Mouse (Mus musculus) midbrain, embryonic 16.5 days (tissue): Measurements from ENCODE around the gene Ninl. TPM values are rescaled to one million over a fixed set of nuclear protein-coding genes. Genes with fewer than 3 reads are reported as not detected.
"Not testable (repeated sequence)": the region's sequence is repeated elsewhere in the genome, so short reads cannot be mapped to it uniquely, and the experiment has no call there.

Source experiments
- ATAC-seq: fragments of 200-750 bp; cut with Nextera tagmentation; 2 replicates; pipeline ENCODE4 v1.8.0; 2017; ENCODE audit warnings: moderate TSS enrichment
- H3K27ac ChIP-seq: fragments of 300-500 bp; sonication (generic); 2 replicates; pipeline ENCODE4 v1.5.1; 2014; ENCODE audit warnings: mild to moderate bottlenecking, low read length, mixed read lengths
- H3K27me3 ChIP-seq: fragments of 300-500 bp; sonication (generic); 2 replicates; pipeline ENCODE4 v1.6.1; 2014; ENCODE audit warnings: low read depth, low read length, mixed read lengths; ENCODE audit not compliant: control insufficient read depth, insufficient read depth
- H3K36me3 ChIP-seq: fragments of 300-500 bp; sonication (generic); 2 replicates; pipeline ENCODE4 v1.6.1; 2014; ENCODE audit warnings: mild to moderate bottlenecking, low read length, moderate library complexity, mixed read lengths; ENCODE audit not compliant: control insufficient read depth, insufficient read depth
- H3K4me1 ChIP-seq: fragments of 300-500 bp; sonication (generic); 2 replicates; pipeline ENCODE4 v1.6.1; 2014; ENCODE audit warnings: mild to moderate bottlenecking, low read length, mixed read lengths; ENCODE audit not compliant: control insufficient read depth, insufficient read depth
- H3K4me2 ChIP-seq: fragments of 300-500 bp; sonication (generic); 2 replicates; pipeline ENCODE4 v1.6.1; 2014; ENCODE audit warnings: mild to moderate bottlenecking, low read length, mixed read lengths
- H3K4me3 ChIP-seq: fragments of 300-500 bp; sonication (generic); 2 replicates; pipeline ENCODE4 v1.5.1; 2014; ENCODE audit warnings: low read depth, mild to moderate bottlenecking, low read length, moderate library complexity, mixed read lengths
- H3K9ac ChIP-seq: fragments of 300-500 bp; sonication (generic); 2 replicates; pipeline ENCODE4 v1.6.1; 2014; ENCODE audit warnings: low read depth, low read length, mixed read lengths
- H3K9me3 ChIP-seq: fragments of 300-500 bp; sonication (generic); replicated peaks from 2 replicates; pipeline ENCODE4 v1.6.1; 2014; ENCODE audit warnings: mild to moderate bottlenecking, low read length, mixed read lengths; ENCODE audit not compliant: control insufficient read depth, poor library complexity, severe bottlenecking
- WGBS: fragments of 180-500 bp; shearing (Covaris S2); extraction: QIAGEN DNeasy Blood & Tissue Kit; methylation state at CpG from one replicate; pipeline ENCODE4 v1.1.7; 2014; 5-methylcytosine and 5-hydroxymethylcytosine counted together
- polyA plus RNA-seq: library from polyadenylated mRNA; unstranded; fragments of >200 nt; fragmentation: Nextera tagmentation; extraction: Ambion mirVana; gene quantifications from 2 replicates; pipeline ENCODE4 v1.2.1, GENCODE M21; 2015

Ninl gene
- polyA plus RNA-seq, 1 experiment from 2014 or later, result 3.8 TPM

DNA sequence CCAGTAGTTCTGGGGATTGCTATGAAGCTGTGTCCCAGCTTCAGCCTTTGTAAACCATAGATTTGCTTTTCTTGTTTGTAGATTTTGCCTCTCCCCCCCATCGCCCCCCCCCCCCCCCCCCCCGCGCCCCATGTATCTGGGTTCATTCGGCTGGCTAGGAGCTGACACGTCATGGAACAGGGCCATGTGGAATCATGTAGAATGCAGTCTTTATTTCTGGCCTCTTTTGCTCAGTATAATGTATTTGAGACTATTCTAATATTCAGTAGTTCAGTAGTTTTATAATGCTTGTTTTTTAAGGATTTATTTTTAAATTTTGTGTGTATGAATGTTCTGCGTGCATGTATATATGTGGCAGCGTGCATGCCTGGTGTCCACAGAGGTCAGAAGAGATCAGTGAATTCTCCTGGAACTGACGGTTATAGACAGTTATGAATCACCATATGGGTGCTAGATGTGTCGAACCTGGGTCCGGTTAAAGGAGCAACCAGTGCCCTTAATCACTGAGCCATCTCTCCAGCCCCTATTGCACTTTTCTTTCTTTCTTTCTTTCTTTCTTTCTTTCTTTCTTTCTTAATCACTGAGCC, 128.8 kb downstream of the Ninl start:
- Histone ChIP-seq H3K27ac (no peak overlapping the region), H3K9ac (0 out of 2 replicates have a peak overlapping the region, but pooled peaks have one; percentile 12), H3K36me3 (no peaks in the 10 kb centered on the region), H3K4me2 (peak overlapping the region; percentile 52), H3K4me3 (peak overlapping the region; percentile 62), H3K27me3 (no peaks in the 10 kb centered on the region), H3K4me1 (peaks cover 6% of the 10 kb centered on the region), H3K9me3 (no peaks in the 10 kb centered on the region)
- 50% methylated on average over 7 of the region's 10 CpGs for WGBS
- no peak for ATAC-seq

GRCm38 (mm10) chr2:150909429-150910039, 129.6 kb downstream of the Ninl start:
- Histone ChIP-seq H3K9ac (peak overlapping the region; percentile 51), H3K36me3 (no peaks in the 10 kb centered on the region), H3K27me3 (no peaks in the 10 kb centered on the region), H3K4me3 (peak overlapping the region; percentile 62), H3K4me2 (peak overlapping the region; percentile 52), H3K4me1 (peaks cover 10% of the 10 kb centered on the region), H3K27ac (peak overlapping the region; percentile 60; the same call in 1 of the 2 replicates), H3K9me3 (no peaks in the 10 kb centered on the region)
- WGBS, result under 1% methylated on average over 35 of the region's 35 CpGs
- ATAC-seq, result peak; percentile 90

- H3K36me3 ChIP-seq, H3K27me3 ChIP-seq, H3K27ac ChIP-seq, H3K9ac ChIP-seq, H3K9me3 ChIP-seq, ATAC-seq, H3K4me1 ChIP-seq: not testable (repeated sequence)
- peak overlapping the region; percentile 62 for H3K4me3 ChIP-seq
- 46% methylated on average over 6 of the region's 6 CpGs for WGBS
- H3K4me2 ChIP-seq, result peak overlapping the region; percentile 52
Observed at GRCm38 (mm10) chr2:150908881-150909280, 130.3 kb downstream of the Ninl start.

DNA sequence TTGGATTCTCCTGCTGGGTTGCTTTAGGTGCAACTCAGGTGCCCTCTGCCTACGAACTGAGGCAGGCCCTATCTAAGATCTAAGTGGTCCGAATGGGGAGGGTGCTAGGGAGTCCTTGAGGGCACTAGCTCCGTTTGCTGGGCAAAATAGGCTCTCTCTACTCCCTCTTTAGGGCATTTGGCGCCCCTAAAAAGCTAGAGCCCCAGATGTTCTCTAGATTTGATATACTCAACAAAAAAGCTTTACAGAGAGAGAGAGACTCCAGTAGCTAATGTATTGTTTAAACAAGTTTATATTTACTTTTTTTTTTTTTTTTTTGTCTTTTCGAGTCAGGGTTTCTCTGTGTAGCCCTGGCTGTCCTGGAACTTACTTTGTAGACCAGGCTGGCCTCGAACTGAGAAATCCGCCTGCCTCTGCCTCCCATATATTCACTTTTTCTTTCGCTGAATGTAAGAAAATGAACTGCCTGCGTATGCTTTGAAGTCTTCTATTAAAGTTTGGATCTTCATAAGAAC, 134.2 kb downstream of the Ninl start, which contains the start of gene Gins1:
TSS of gene Gins1 (plus strand) at position 465 of the 515 bp plus-strand sequence.
- H3K9me3 ChIP-seq, result no peaks in the 10 kb centered on the region
- peak within 1 kb of the TSS; percentile 96 for H3K9ac ChIP-seq
- ATAC-seq, result no peak; the same call in 1 of the 2 replicates
- no peaks in the 10 kb centered on the region for H3K27me3 ChIP-seq
- peak within 1 kb of the TSS; percentile 92 for H3K4me2 ChIP-seq
- peaks cover 25% of the 10 kb centered on the region for H3K4me1 ChIP-seq
- peak within 1 kb of the TSS; percentile 96 for H3K4me3 ChIP-seq
- WGBS, result 44% methylated on average over 9 of the region's 9 CpGs
- peak within 1 kb of the TSS; percentile 92 for H3K27ac ChIP-seq
- H3K36me3 ChIP-seq, result 0 out of 2 replicates have a peak, but pooled peaks cover 2% of the 10 kb centered on the region

DNA sequence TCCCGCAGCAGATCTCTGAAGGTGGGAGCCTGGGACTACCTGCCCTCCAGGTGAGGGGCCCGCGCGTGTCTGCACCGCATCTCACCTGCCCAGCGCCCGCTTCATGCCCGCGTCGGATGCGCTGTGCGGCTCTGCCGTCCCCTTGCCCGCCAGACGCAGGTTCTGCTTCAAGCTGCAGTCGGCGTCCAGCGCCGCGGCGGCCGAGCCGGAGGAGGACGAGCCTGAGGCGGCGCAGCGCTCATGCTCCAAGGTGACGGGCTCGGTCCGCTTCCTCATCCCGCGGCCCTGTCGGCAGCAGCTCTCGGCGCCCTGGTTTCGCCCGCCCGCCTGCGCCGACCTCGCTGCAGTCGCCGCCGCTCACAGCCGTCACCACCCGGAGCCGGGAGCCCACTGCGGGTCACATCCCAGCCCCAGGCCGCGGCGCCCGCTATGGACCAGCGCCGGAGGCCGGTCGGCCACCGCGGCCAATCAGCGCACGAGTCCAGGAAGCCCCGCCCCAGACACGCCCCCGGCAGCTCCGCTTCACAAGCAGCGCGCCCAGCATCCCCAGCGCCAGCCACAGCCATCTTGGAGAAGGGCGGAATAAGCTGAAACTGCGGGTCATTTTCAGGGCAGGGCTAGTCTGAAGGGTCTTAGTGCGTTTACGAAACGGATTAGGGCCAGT, 134.8 kb downstream of the Ninl start, which contains the start of gene Abhd12:
TSS of gene Abhd12 (minus strand) at position 470 of the 664 bp plus-strand sequence.
- H3K9ac ChIP-seq, result peak within 1 kb of the TSS; percentile 96
- no peaks in the 10 kb centered on the region for H3K9me3 ChIP-seq
- 0 out of 2 replicates have a peak, but pooled peaks cover 2% of the 10 kb centered on the region for H3K36me3 ChIP-seq
- no peaks in the 10 kb centered on the region for H3K27me3 ChIP-seq
- H3K4me2 ChIP-seq, result peak within 1 kb of the TSS; percentile 92
- H3K27ac ChIP-seq, result peak within 1 kb of the TSS; percentile 92
- peaks cover 23% of the 10 kb centered on the region for H3K4me1 ChIP-seq
- under 1% methylated on average over 72 of the region's 72 CpGs for WGBS
- peak within 1 kb of the TSS; percentile 96 for H3K4me3 ChIP-seq
- peak; percentile 99 for ATAC-seq

DNA sequence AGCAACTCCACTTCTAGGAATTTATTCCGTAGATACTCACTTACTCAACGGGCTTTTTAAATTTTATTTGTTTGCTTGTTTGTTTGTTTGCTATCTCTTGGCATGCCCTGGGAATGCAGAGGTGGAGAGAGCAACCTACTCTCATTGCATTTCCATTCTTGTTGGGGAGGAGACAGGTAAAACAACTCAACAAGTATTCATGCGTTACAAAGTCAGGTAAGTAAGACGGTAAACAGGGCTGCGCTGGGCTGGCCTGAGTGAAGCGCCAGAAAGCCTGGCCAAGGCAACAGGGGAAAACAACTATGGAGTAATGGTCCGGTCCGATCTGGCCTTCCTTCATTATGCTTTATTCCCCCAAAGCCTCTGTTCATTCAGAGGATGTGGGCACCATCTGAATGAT, 136.8 kb downstream of the Ninl start:
- 0 out of 2 replicates have a peak, but pooled peaks cover 2% of the 10 kb centered on the region for H3K36me3 ChIP-seq
- H3K9me3 ChIP-seq, result no peaks in the 10 kb centered on the region
- no peak for ATAC-seq
- peak overlapping the region; percentile 13; the same call in 1 of the 2 replicates for H3K4me2 ChIP-seq
- peaks cover 23% of the 10 kb centered on the region for H3K4me1 ChIP-seq
- H3K27me3 ChIP-seq, result no peaks in the 10 kb centered on the region
- WGBS, result 83% methylated on average over 8 of the region's 8 CpGs
- H3K9ac ChIP-seq, result no peak overlapping the region
- H3K4me3 ChIP-seq, result no peak overlapping the region
- H3K27ac ChIP-seq, result no peak overlapping the region

GRCm38 (mm10) chr2:150900341-150900740, 138.8 kb downstream of the Ninl start:
- no peaks in the 10 kb centered on the region for H3K27me3 ChIP-seq
- peaks cover 4% of the 10 kb centered on the region; the same call in 1 of the 2 replicates for H3K36me3 ChIP-seq
- no peak overlapping the region for H3K4me3 ChIP-seq
- no peak overlapping the region for H3K9ac ChIP-seq
- ATAC-seq, result no peak
- no peak overlapping the region for H3K4me2 ChIP-seq
- H3K9me3 ChIP-seq, result no peaks in the 10 kb centered on the region
- H3K27ac ChIP-seq, result no peak overlapping the region
- WGBS, result 93% methylated on average over 6 of the region's 6 CpGs
- H3K4me1 ChIP-seq, result peaks cover 23% of the 10 kb centered on the region

DNA sequence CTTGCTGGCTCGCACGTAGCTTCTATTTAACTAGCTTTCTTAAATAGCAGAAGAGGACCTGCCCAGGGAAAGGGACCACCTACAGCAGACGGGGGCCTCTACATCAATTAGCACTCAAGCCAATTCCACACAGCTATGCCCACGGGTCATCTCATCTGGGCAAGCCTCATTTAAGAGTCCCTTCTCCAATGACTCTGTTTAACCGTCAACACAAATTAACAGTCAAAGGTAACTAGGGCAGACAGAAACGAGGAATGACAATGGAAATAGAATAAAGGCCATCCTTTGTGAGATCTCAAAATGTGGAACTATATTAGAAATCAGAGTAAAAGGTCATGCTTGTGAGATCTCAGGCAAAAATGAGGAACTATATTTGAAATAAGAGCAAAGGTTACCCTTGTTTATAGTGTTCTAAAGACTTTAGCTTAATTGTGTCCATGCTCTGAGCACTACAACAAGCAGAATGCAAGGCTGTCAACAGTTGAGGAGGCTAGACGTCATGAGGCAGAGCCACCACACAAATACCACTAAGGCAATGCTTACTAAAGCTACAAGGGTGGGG, 143.4 kb downstream of the Ninl start:
- Histone ChIP-seq H3K4me1 (no peaks in the 10 kb centered on the region), H3K27ac (no peak overlapping the region), H3K9ac (no peak overlapping the region), H3K4me2 (no peak overlapping the region), H3K9me3 (no peaks in the 10 kb centered on the region), H3K27me3 (no peaks in the 10 kb centered on the region), H3K36me3 (peaks cover 4% of the 10 kb centered on the region; the same call in 1 of the 2 replicates), H3K4me3 (no peak overlapping the region)
- ATAC-seq, result no peak
- 81% methylated on average over 7 of the region's 7 CpGs for WGBS
